In genomic region chr15:81511601-81512261, GRCm38 (mm10) we compare ENCODE assay signal across 8 mouse cellular contexts. TPM values are rescaled to one million over a fixed set of nuclear protein-coding genes. Genes with fewer than 3 reads are reported as not detected.
DNase-seq lines count a peak whose midpoint lies in the region; ATAC-seq and TF ChIP-seq lines count a peak whose summit lies in the region.

No protein-coding gene starts in this region.

- DNase-seq in forebrain, embryonic 11.5 days (ENCODE audit: low spot score), result no peak
- DNase-seq in adrenal gland, postnatal 36 days, result peak; percentile 55 to 78
- peak; percentile 47 to 77 for DNase-seq in heart, postnatal 10 days
- peak; percentile 45 for DNase-seq in limb, embryonic 10.5 days (ENCODE audit: low spot score)
- DNase-seq in thymus, postnatal 14 days, result peak; percentile 68
- DNase-seq in frontal cortex, postnatal 14 days (ENCODE audit: low spot score in 2 of 2), result no peak

- H3K4me1 ChIP-seq in forebrain, embryonic 13.5 days, result peaks cover 10% of the 10 kb centered on the region
- no peaks in the 10 kb centered on the region; the same call in 1 of the 2 replicates for H3K4me1 ChIP-seq in forebrain, embryonic 11.5 days (replicated peaks; ENCODE audit: control insufficient read depth, insufficient read depth, low read length)
- peaks cover 23% of the 10 kb centered on the region for H3K4me1 ChIP-seq in limb, embryonic 10.5 days

- no peak overlapping the region for H3ac ChIP-seq in myocyte (ENCODE audit: control insufficient read depth, insufficient read length)

- peak overlapping the region; percentile 20; the same call in 1 of the 2 replicates for H3K4me2 ChIP-seq in forebrain, embryonic 13.5 days
- H3K4me2 ChIP-seq in forebrain, embryonic 11.5 days (ENCODE audit: low read depth, low read length, severe bottlenecking), result no peak overlapping the region
- H3K4me2 ChIP-seq in myocyte (ENCODE audit: low read depth), result peak overlapping the region; percentile 27

- TF ChIP-seq POLR2A in myocyte (IDR thresholded peaks at IDR 0.05; ENCODE audit: insufficient read length, low read depth), result no peak

- no peak for ATAC-seq in forebrain, embryonic 13.5 days
- no peak for ATAC-seq in forebrain, embryonic 11.5 days (replicated peaks; ENCODE audit: low FRiP score)

- no peaks in the 10 kb centered on the region for H3K36me3 ChIP-seq in forebrain, embryonic 13.5 days (ENCODE audit: poor library complexity, severe bottlenecking)
- no peaks in the 10 kb centered on the region for H3K36me3 ChIP-seq in forebrain, embryonic 11.5 days (ENCODE audit: control insufficient read depth, insufficient read depth, low read length)
- no peaks in the 10 kb centered on the region for H3K36me3 ChIP-seq in limb, embryonic 10.5 days
- H3K36me3 ChIP-seq in myocyte (ENCODE audit: control insufficient read depth, insufficient read depth), result no peaks in the 10 kb centered on the region

- H3K79me2 ChIP-seq in myocyte (ENCODE audit: control insufficient read depth, insufficient read depth), result no peaks in the 10 kb centered on the region

- H3K9me3 ChIP-seq in forebrain, embryonic 13.5 days (replicated peaks), result no peaks in the 10 kb centered on the region
- no peaks in the 10 kb centered on the region for H3K9me3 ChIP-seq in forebrain, embryonic 11.5 days (ENCODE audit: control insufficient read depth, low read length)
- H3K9me3 ChIP-seq in limb, embryonic 10.5 days (replicated peaks), result no peaks in the 10 kb centered on the region

- WGBS in forebrain, embryonic 13.5 days, result 55% methylated on average over 21 of the region's 21 CpGs
- 61% methylated on average over 21 of the region's 21 CpGs for WGBS in forebrain, embryonic 11.5 days
- WGBS in limb, embryonic 10.5 days, result 51% methylated on average over 21 of the region's 21 CpGs

- H3K9ac ChIP-seq in forebrain, embryonic 13.5 days, result no peak overlapping the region
- H3K9ac ChIP-seq in forebrain, embryonic 11.5 days (ENCODE audit: low read length), result no peak overlapping the region

- H3K27me3 ChIP-seq in forebrain, embryonic 13.5 days, result no peaks in the 10 kb centered on the region
- no peaks in the 10 kb centered on the region for H3K27me3 ChIP-seq in forebrain, embryonic 11.5 days (ENCODE audit: control insufficient read depth, insufficient read depth, low read length)
- no peaks in the 10 kb centered on the region for H3K27me3 ChIP-seq in limb, embryonic 10.5 days (ENCODE audit: low read depth, poor library complexity, severe bottlenecking)
- no peaks in the 10 kb centered on the region for H3K27me3 ChIP-seq in myocyte (ENCODE audit: control insufficient read depth, insufficient read depth, insufficient read length)

- intact Hi-C loops in heart, postnatal 10 days (cut with DNase I), result no loop called here

- H3K4me3 ChIP-seq in forebrain, embryonic 13.5 days, result no peak overlapping the region
- no peak overlapping the region for H3K4me3 ChIP-seq in forebrain, embryonic 11.5 days (ENCODE audit: low read depth, low read length)
- H3K4me3 ChIP-seq in limb, embryonic 10.5 days, result no peak overlapping the region
- no peak overlapping the region for H3K4me3 ChIP-seq in myocyte

- no peak overlapping the region for H3K27ac ChIP-seq in forebrain, embryonic 13.5 days
- H3K27ac ChIP-seq in forebrain, embryonic 11.5 days (ENCODE audit: low read depth, low read length), result no peak overlapping the region
- peak overlapping the region; percentile 56 for H3K27ac ChIP-seq in limb, embryonic 10.5 days

TF ChIP-seq in myocyte, 11 proteins besides CTCF, POLR2A, EP300 and RAD21:
- no peak for TF ChIP-seq MAX (IDR thresholded peaks at IDR 0.05; ENCODE audit: low read depth)
- no peak for TF ChIP-seq SRF (IDR thresholded peaks at IDR 0.05; ENCODE audit: control insufficient read depth, insufficient read length, low read depth)
- no peak for TF ChIP-seq CEBPB (IDR thresholded peaks at IDR 0.05; ENCODE audit: insufficient read depth, poor library complexity, severe bottlenecking)

RNA-seq across cellular contexts. Expression of gene Rbx1, which starts 45.6 kb away (rescaled TPM):
- polyA plus RNA-seq in forebrain, embryonic 13.5 days (2015; fragmentation: Nextera tagmentation; extraction: Ambion mirVana), result 581 and 625 TPM in 2 replicates
- polyA plus RNA-seq in forebrain, embryonic 11.5 days (2014; fragmentation: Nextera tagmentation; extraction: Ambion mirVana), result 510 and 536 TPM in 2 replicates
- 100 to 1,000 TPM; 147 to 151 TPM for total RNA-seq in adrenal gland, postnatal 36 days (2021)
- 100 to 1,000 TPM; 145 to 164 TPM for total RNA-seq in heart, postnatal 10 days (2021)
- polyA plus RNA-seq in limb, embryonic 10.5 days (2016; fragmentation: Nextera tagmentation; extraction: Ambion mirVana), result 590 and 611 TPM in 2 replicates
- 326 TPM for polyA plus RNA-seq in myocyte (2012; fragmentation: generic; extraction: Trizol)

Comparison
In these comparisons a context has a peak if more than half of its experiments do, and no peak if none do; other contexts are left out.
1. DNase-seq: peak in adrenal gland, postnatal 36 days (2 of 2), heart, postnatal 10 days (2 of 2), limb, embryonic 10.5 days (single experiment) and thymus, postnatal 14 days (single experiment); none in forebrain, embryonic 11.5 days (single experiment) and frontal cortex, postnatal 14 days (0 of 2).